Mouse (Mus musculus) right cerebral cortex, adult 2 months (tissue): Measurements from ENCODE around the gene Gm8882.
"Not testable (repeated sequence)": the region's sequence is repeated elsewhere in the genome, so short reads cannot be mapped to it uniquely, and the experiment has no call there.

ENCODE experiments used
- DNase-seq, 2 experiments: peaks; one replicate each; pipeline ENCODE4 v3.0.0; 2021 to 2022; ENCODE audit warnings: low spot score in 2 of 2

Gene Gm8882

GRCm38 (mm10) chr6:132364034-132364433, at the start of gene Gm8882:
Gene Gm8882 (minus strand): TSS chr6:132364134.
- not testable (repeated sequence) for DNase-seq

- not testable (repeated sequence) for DNase-seq
Observed at GRCm38 (mm10) chr6:132314657-132315056, 49.3 kb downstream of the Gm8882 start, which contains the start of gene Prpmp5. Gene Prpmp5 (minus strand): TSS chr6:132314757.
